Mouse (Mus musculus): Measurements from ENCODE around the gene Awat1. TPM values are rescaled to one million over a fixed set of nuclear protein-coding genes. Genes with fewer than 3 reads are reported as not detected.
A peak's percentile ranks its signal among the peaks of the same experiment; 100 is the strongest.

Awat1 gene
- polyA plus RNA-seq, 1 experiment from 2014 or later: not detected

- H3K4me1 ChIP-seq: peaks cover 34% of the 10 kb centered on the region
- ATAC-seq: peak; percentile 98
- peak within 1 kb of the TSS; percentile 90 for H3K9ac ChIP-seq
- peak within 1 kb of the TSS; percentile 85 for H3K27ac ChIP-seq
- H3K4me2 ChIP-seq: peak within 1 kb of the TSS; percentile 71
- peaks cover 6% of the 10 kb centered on the region; the same call in 1 of the 2 replicates for H3K27me3 ChIP-seq (replicated peaks)
- H3K9me3 ChIP-seq (replicated peaks): no peaks in the 10 kb centered on the region
- H3K36me3 ChIP-seq: peaks cover 39% of the 10 kb centered on the region
- H3K4me3 ChIP-seq: peak within 1 kb of the TSS; percentile 78
- 8% methylated on average over 62 of the region's 62 CpGs for WGBS (ENCODE audit: insufficient replicate concordance)
Observed at GRCm38 (mm10) chrX:100625802-100626793, 54.0 kb downstream of the Awat1 start, which contains the start of gene Pdzd11. TSS of gene Pdzd11 (minus strand) at chrX:100626568.

Other genes with a start within 250 kb of the Awat1 start
- not detected in 2 replicates for gene Otud6a, start 143.2 kb upstream of the Awat1 start, polyA plus RNA-seq (2016; fragmentation: Nextera tagmentation; extraction: Ambion mirVana)
- gene Awat2, start 129.5 kb upstream of the Awat1 start, polyA plus RNA-seq (2016; fragmentation: Nextera tagmentation; extraction: Ambion mirVana): 0.20 and 0.45 TPM in 2 replicates
- gene Igbp1, start 78.0 kb upstream of the Awat1 start, polyA plus RNA-seq (2016; fragmentation: Nextera tagmentation; extraction: Ambion mirVana): 19.0 and 21.0 TPM in 2 replicates
- not detected in 2 replicates for gene Dgat2l6, start 47.4 kb upstream of the Awat1 start, polyA plus RNA-seq (2016; fragmentation: Nextera tagmentation; extraction: Ambion mirVana)
- 0.07 and 0.10 TPM in 2 replicates for gene P2ry4, start 22.6 kb downstream of the Awat1 start, polyA plus RNA-seq (2016; fragmentation: Nextera tagmentation; extraction: Ambion mirVana)
- not detected in 2 replicates for gene Arr3, start 33.2 kb downstream of the Awat1 start, polyA plus RNA-seq (2016; fragmentation: Nextera tagmentation; extraction: Ambion mirVana)
- gene Kif4, start 53.5 kb downstream of the Awat1 start, polyA plus RNA-seq (2016; fragmentation: Nextera tagmentation; extraction: Ambion mirVana): 29.2 and 31.8 TPM in 2 replicates
- 67.4 and 70.5 TPM in 2 replicates for gene Pdzd11, start 54.3 kb downstream of the Awat1 start, polyA plus RNA-seq (2016; fragmentation: Nextera tagmentation; extraction: Ambion mirVana)
- 0.08 and 0.39 TPM in 2 replicates for gene Gdpd2, start 157.6 kb downstream of the Awat1 start, polyA plus RNA-seq (2016; fragmentation: Nextera tagmentation; extraction: Ambion mirVana)
- gene Dlg3, start 195.5 kb downstream of the Awat1 start, polyA plus RNA-seq (2016; fragmentation: Nextera tagmentation; extraction: Ambion mirVana): 1.4 and 1.6 TPM in 2 replicates